Mouse (Mus musculus) retina, postnatal 7 days (tissue): ENCODE measurements around the gene Glra1.
"Not testable (repeated sequence)": the region's sequence is repeated elsewhere in the genome, so short reads cannot be mapped to it uniquely, and the experiment has no call there.

Experiments used
- DNase-seq: peaks from one replicate; pipeline ENCODE4 v3.0.0-alpha.2; 2012; ENCODE audit warnings: low read depth, low spot score

Gene Glra1

DNA sequence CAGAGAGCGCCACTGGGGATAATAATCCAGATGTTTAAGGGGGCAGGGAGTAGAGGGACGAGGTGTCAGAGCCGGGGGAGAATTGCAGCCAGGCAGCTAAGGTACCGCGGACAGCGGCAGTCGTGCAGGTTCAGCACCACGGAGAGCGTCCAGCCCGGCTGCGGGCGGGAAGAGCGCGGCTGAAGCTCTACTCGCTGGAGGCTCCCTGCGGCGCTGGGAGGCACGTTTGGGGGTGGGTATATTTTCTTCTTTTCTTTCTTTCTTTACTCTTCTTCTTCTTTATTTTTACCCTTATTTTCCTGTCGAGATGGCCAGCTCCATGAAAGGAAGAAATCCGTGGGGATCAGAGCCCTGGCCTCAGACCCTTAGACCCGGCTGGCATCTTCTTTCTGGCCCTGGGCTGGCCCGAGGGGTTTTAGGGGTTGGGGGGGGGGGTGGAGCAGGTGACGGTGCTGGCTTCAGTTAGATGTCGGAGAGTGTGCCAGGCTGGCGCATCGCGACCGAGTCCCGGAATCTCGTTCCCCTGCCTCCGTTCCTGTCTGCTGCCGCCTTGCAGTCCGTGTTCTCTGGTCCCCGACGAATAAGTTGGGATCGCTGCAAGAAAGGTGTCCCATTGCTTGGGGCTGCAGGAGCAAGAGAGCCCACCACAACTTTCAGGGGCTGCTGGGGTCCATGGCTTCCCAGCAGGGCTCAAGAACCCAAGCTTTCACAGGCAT is at the start of gene Glra1:
Gene Glra1, minus strand, starts transcription at position 391 of the 716 bp plus-strand sequence.
- no peak for DNase-seq

- DNase-seq: no peak
Observed at GRCm38 (mm10) chr11:55636961-55637360, 29.0 kb upstream of the Glra1 start.

DNA sequence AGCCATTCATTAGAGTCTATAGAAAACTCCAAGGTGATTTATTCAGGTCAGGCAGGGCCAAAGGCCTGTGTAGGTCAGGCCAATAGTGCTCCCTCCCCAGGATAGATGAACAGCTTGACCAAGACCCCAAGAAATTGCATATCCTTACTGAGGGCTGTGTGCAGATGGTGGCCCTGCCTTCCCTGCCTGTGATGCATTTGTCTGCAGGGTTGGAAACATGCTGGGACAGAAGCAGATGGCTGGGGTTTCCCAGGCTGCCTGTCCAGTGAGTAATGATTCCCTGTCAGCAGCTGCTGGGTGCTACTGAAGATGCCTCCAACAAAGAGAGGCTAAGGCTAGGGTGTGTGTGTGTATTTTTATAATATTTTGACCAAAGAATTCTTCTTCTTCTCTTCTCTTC is 25.9 kb upstream of the Glra1 start:
- DNase-seq: no peak

GRCm38 (mm10) chr11:55614631-55615030 is 6.6 kb upstream of the Glra1 start:
- not testable (repeated sequence) for DNase-seq

DNA sequence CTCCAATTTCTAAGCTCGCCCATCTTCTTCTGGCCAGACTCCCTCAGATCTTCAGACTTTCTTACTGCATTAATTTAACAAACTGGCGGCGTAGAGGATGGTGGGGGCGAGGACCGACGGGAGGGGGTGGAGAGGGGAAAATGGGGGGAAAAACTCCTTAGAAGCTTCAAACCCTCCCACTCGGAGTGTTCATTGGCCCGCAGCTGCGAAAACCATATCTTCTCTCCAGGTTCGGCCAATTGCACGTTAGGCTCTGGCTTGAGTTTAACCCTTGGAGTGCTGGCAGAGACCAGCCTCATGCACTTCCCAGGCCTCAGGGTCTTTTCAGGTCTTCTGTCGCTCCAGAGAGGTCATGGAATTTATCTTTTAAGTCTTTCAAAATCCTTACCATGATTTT is 524 bp upstream of the Glra1 start:
- no peak for DNase-seq

DNA sequence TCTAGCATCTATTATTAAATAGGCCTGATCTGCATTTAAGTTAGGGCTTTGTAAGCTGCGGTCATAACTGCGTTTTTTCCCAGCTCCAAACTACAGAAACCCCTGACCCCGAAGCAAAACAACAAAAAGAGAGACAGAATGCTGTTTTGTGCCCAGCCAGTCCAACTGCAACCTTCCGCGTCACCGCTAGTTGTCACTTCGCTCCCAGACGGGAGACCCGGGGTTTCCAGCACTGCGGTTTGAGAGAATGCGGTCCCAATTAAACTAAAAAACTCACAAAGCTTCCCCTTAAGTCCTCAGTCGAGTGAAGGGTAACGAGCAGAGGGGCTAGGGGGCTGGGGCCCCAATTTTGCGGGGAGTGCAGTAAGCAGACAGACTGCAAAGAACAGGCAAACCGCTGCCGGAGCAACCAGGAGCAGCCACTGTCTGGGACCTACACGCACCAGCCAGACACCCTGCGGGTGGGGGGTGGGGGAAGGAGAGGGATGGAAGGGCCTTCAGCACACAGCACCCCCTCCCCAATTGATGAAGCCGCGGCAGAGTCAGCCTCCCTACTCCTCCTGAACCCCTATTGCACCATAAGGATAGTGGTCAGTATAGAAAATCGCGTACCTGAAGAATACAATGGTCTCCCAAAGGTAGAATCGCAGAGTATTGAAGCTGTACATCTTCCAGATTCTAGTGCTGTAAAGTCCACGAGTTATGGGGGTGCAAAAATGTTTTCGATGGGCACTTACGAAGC is 761 bp downstream of the Glra1 start:
- no peak for DNase-seq

- no peak for DNase-seq
Observed at GRCm38 (mm10) chr11:55601447-55602065, 6.4 kb downstream of the Glra1 start.

DNA sequence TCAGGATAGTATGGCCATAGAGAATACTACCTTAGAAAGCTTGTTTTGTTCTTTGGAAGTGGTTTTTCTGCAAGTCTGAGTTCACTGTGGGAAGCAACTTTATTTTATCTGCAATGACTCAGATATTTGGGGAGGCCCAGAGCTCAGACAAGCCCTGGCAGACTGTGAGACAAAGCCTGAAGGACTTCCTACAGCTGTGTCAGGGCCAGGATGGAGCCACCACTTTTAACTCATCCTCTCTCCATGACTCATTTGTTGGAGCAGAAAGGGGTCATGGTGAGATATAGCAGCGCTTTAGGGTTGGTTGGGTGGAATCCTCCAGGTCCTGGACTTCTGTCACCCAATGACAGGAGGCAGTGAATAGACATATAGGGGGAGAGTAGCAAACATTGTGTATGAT is 12.3 kb downstream of the Glra1 start:
- DNase-seq: no peak

- no peak for DNase-seq
Observed at GRCm38 (mm10) chr11:55594411-55594810, 13.6 kb downstream of the Glra1 start.

- DNase-seq: no peak
Observed at GRCm38 (mm10) chr11:55591194-55591593, 16.8 kb downstream of the Glra1 start.

DNA sequence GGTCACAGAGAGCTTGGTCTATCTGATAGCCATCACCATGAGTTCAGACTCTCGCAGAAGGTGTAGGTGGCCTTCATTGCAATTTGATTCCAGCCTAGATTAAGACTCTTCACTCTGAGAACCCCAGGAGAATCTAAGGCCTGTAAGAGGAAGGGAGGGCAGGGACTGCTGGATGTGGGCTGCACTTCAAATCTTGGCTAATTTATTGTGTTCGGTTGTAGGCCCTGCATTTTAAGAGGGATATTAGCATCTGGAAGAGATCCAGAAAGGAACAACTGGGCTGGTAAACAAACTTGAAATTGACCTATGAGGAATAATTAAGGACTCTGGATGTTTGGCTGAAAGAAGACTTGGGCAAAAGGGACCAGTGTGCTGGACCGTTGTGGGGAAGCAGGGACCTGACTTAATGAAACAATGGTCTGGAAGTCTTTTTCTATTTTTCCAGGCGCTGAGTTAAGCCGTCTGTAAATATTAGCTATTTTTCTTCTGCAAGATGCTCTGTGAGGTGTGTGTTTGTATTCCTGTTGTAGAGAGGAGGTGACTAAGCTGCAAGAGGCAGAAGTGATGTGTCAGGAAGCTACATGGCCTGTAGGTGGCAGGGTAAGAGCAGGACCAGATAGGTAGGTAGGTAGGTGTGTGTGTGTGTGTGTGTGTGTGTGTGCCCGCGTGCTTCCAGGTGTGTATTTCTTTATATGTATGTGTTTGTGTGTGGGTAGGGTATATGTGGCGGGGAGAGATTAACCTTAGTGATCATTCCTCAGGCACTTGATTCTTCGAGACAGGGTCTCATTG is 18.4 kb downstream of the Glra1 start:
- DNase-seq: no peak

DNA sequence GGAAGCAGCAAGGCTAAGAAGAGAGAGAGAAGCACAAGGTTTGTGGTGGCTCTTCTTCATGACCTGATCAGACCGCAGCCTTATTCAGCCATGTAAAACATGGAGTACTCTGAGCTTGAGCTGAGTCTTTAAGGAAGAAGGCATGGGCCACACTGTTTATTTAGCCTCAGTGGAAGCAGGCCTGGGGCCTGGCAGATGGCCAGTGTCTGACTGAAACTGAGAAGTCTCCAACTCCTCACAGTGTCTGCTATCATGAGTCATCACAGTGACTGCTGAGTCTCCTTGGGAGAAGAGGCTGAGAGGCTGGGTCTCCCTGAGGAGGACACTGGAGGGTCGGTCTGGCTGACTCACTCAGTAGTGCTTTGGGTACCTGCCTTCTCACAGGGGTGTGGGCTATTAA is 33.6 kb downstream of the Glra1 start:
- DNase-seq: no peak

- peak; percentile 16 for DNase-seq
Observed at GRCm38 (mm10) chr11:55571144-55571543, 36.9 kb downstream of the Glra1 start.

DNA sequence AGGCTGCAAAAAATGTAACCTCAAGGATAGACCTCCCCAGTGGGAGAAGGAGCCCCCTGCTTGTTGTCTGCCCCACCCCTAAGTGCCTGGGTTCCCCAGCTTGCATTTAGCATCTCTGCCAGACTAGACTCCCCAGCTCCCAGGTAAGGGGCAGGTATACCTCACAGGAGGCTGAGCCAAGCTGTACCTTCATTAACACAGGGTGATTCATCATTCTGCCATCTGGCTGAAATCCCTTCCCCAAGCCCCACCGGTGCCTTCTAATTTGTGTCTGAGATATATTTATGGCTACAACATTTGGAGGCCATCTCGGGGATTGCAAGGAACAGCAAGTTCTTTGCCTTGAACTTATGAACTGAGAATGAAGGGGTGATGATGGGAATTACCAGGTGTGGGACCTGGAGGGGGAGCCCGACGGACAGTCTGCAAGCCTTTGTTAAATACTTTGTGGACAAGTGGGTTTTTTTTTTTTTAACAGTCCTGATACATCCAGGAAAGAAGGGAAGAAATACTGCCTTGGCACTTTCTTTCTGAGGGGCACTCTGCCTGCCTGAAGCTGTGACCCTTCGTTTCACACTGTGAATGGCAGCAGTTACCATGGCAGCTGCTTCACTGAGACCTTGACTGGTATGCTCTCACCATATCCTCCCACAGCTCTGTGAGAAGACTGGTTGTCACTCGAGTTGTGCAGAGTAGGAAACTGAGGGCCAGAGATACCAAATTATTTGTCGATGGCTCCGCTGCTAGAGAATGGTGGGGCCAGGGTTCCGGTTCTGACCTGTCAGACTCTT is 41.5 kb downstream of the Glra1 start:
- no peak for DNase-seq

DNA sequence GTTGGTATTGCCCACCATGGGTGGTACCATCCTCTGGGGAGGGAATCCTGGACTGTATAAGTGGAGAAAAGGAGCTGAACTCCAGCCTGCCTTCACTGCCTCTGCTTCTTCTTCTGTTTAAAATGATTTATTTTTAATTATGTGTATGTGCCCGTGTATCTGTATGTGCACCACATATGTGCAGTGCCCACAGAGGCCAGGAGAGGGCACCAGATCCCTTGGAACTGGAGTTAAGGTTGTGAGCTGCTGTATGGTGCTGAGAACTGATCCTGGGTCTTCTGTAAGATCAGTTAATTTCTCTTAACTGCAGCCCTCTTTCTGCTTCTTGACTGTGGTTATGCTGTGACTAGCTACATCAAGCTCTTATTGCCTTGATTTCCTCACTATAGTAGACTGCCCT is 62.3 kb downstream of the Glra1 start:
- DNase-seq: no peak

- DNase-seq: no peak
Observed at GRCm38 (mm10) chr11:55542671-55543070, 65.3 kb downstream of the Glra1 start.

GRCm38 (mm10) chr11:55542128-55542527 is 65.9 kb downstream of the Glra1 start:
- DNase-seq: no peak

DNA sequence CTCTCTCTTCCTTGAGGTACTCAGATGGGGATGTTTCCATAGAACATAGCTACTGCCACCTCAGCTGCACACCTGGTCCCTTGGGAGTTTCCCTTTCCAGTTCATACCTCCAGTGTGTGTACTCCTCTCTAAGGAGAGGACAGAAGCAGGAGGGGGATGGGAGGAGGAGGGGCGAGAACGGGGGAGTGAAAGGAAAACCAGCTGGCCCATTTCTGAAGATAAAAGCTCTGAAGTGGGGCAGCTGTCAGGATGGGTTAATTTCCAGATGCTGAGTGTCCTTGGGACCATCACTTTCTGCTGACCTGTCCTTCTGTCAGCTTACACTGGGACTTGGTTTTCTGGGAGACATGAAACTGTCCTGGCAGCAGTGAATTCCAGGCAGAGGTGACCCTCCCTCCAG is 73.2 kb downstream of the Glra1 start:
- DNase-seq: no peak

DNA sequence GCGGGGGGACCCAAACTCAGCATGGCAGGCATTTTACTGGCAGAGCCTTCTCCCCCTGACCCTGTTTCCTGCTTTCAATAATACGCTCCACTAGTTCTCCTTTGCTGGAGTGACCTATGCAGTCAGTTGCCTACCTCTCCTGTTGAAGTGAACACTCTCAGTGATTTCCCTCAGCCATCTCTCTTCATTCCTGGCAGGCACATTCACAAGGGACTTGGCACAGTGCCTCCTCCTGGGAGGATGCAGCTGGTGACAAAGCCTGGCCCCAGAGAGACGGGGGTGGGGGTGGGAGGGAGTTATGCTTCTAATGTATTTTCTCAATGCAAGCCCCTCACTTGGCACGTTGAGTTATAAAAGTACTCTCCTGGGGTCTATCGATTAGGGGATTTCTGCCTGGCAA is 74.6 kb downstream of the Glra1 start:
- peak; percentile 20 for DNase-seq

DNA sequence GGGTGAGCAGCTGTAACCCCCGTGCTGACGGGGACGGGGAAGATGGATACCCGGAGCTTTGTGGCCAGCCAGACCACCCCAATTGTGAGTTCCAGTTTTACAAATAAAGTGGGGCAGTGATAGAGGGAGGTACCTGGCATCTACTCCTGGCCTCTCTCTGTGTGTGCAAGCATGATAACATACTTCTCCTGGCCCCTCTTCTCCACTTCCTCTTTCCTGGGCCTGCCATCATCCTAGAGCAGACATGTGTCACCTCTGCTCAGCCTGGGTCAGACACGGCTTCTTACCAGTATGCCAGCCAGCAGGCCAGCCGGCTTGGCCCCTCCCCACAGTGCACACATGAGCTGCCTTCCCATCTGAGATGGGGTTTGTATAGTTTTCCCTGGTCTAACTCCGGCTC is 77.3 kb downstream of the Glra1 start:
- no peak for DNase-seq
